Mouse (Mus musculus) midbrain, postnatal 0 days (tissue): ENCODE results near the gene Prr15l. TPM values are rescaled to one million over a fixed set of nuclear protein-coding genes. Genes with fewer than 3 reads are reported as not detected.

Experiments used
- ATAC-seq: fragments of 200-750 bp; cut with Nextera tagmentation; 2 replicates; pipeline ENCODE4 v1.8.0; 2017; ENCODE audit warnings: moderate number of reproducible peaks, mild to moderate bottlenecking, moderate TSS enrichment, moderate library complexity; ENCODE audit not compliant: low FRiP score
- DNase-seq: peaks from one replicate; pipeline ENCODE4 v3.0.0-alpha.2; 2015; ENCODE audit warnings: low spot score
- H3K27ac ChIP-seq: fragments of 300-500 bp; sonication (generic); 2 replicates; pipeline ENCODE4 v1.5.1; 2014; ENCODE audit warnings: low read depth, mild to moderate bottlenecking, low read length, mixed read lengths
- H3K27me3 ChIP-seq: fragments of 300-500 bp; sonication (generic); 2 replicates; pipeline ENCODE4 v1.6.1; 2014; ENCODE audit warnings: low read length, control low read depth, mixed read lengths; ENCODE audit not compliant: insufficient read depth
- H3K36me3 ChIP-seq: fragments of 300-500 bp; sonication (generic); 2 replicates; pipeline ENCODE4 v1.6.1; 2014; ENCODE audit warnings: low read length, control low read depth, mixed read lengths; ENCODE audit not compliant: insufficient read depth
- H3K4me1 ChIP-seq: fragments of 300-500 bp; sonication (generic); 2 replicates; pipeline ENCODE4 v1.6.1; 2014; ENCODE audit warnings: mild to moderate bottlenecking, control low read depth, antibody characterized with exemption, low read length, mixed read lengths; ENCODE audit not compliant: insufficient read depth
- H3K4me2 ChIP-seq: fragments of 300-500 bp; sonication (generic); 2 replicates; pipeline ENCODE4 v1.6.1; 2014; ENCODE audit warnings: low read depth, mild to moderate bottlenecking, low read length, mixed read lengths; ENCODE audit not compliant: poor library complexity, severe bottlenecking
- H3K4me3 ChIP-seq: fragments of 300-500 bp; sonication (generic); 2 replicates; pipeline ENCODE4 v1.5.1; 2014; ENCODE audit warnings: low read depth, mild to moderate bottlenecking, low read length, moderate library complexity
- H3K9ac ChIP-seq: fragments of 300-500 bp; sonication (generic); replicated peaks from 2 replicates; pipeline ENCODE4 v1.6.1; 2014; ENCODE audit warnings: mild to moderate bottlenecking, low read length, moderate library complexity, mixed read lengths; ENCODE audit not compliant: poor library complexity, severe bottlenecking
- H3K9me3 ChIP-seq: fragments of 300-500 bp; sonication (generic); 2 replicates; pipeline ENCODE4 v1.6.1; 2016; ENCODE audit warnings: low read length, control low read depth
- CTCF ChIP-seq: IDR thresholded peaks from 2 replicates; pipeline ENCODE4 v1.5.1; 2016; ENCODE audit warnings: antibody characterized with exemption, mild to moderate bottlenecking
- WGBS: fragments of 180-500 bp; shearing (Covaris S2); extraction: QIAGEN DNeasy Blood & Tissue Kit; methylation state at CpG from one replicate; pipeline ENCODE4 v1.1.7; 2014; 5-methylcytosine and 5-hydroxymethylcytosine counted together
- polyA plus RNA-seq: library from polyadenylated mRNA; unstranded; fragments of >200 nt; fragmentation: Nextera tagmentation; extraction: Ambion mirVana; gene quantifications from 2 replicates; pipeline ENCODE4 v1.2.1, GENCODE M21; 2015
- total RNA-seq: library from RNA; depleted of rRNA; stranded (reverse); fragments of >200 nt; gene quantifications from 2 replicates; pipeline ENCODE4 v1.2.3, GENCODE M21; 2014

Prr15l gene
- total and polyA plus RNA-seq, 2 experiments from 2014 or later: 0.27 to 0.51 TPM

- Histone ChIP-seq H3K27ac (no peak overlapping the region), H3K4me2 (no peak overlapping the region), H3K9me3 (no peaks in the 10 kb centered on the region), H3K4me1 (peaks cover 4% of the 10 kb centered on the region; the same call in 1 of the 2 replicates), H3K36me3 (0 out of 2 replicates have a peak, but pooled peaks cover 3% of the 10 kb centered on the region), H3K9ac (no peak overlapping the region), H3K27me3 (no peaks in the 10 kb centered on the region), H3K4me3 (no peak overlapping the region)
- TF ChIP-seq CTCF: no peak
- DNase-seq (no peak), ATAC-seq (no peak)
- WGBS: 84% methylated on average over 11 of the region's 11 CpGs
Observed at GRCm38 (mm10) chr11:96967544-96968269, 39.8 kb downstream of the Prr15l start.

- H3K4me1 ChIP-seq: peaks cover 4% of the 10 kb centered on the region; the same call in 1 of the 2 replicates
- no peak overlapping the region for H3K9ac ChIP-seq
- WGBS: 75% methylated on average over 6 of the region's 6 CpGs
- ATAC-seq (no peak), DNase-seq (no peak)
- H3K9me3 ChIP-seq: no peaks in the 10 kb centered on the region
- H3K27me3 ChIP-seq: no peaks in the 10 kb centered on the region
- H3K4me2 ChIP-seq: no peak overlapping the region
- no peak overlapping the region for H3K4me3 ChIP-seq
- TF ChIP-seq CTCF: no peak
- no peak overlapping the region for H3K27ac ChIP-seq
- H3K36me3 ChIP-seq: 0 out of 2 replicates have a peak, but pooled peaks cover 3% of the 10 kb centered on the region
Observed at GRCm38 (mm10) chr11:96968476-96968875, 40.6 kb downstream of the Prr15l start.

- ATAC-seq (no peak), DNase-seq (no peak)
- no peak overlapping the region for H3K27ac ChIP-seq
- H3K27me3 ChIP-seq: no peaks in the 10 kb centered on the region
- 57% methylated on average over 5 of the region's 5 CpGs for WGBS
- H3K4me2 ChIP-seq: no peak overlapping the region
- H3K9ac ChIP-seq: no peak overlapping the region
- H3K36me3 ChIP-seq: no peaks in the 10 kb centered on the region
- TF ChIP-seq CTCF: no peak
- no peaks in the 10 kb centered on the region for H3K9me3 ChIP-seq
- peaks cover 4% of the 10 kb centered on the region; the same call in 1 of the 2 replicates for H3K4me1 ChIP-seq
- H3K4me3 ChIP-seq: no peak overlapping the region
Observed at GRCm38 (mm10) chr11:96969280-96969722, 41.4 kb downstream of the Prr15l start.

- Histone ChIP-seq H3K4me1 (peaks cover 4% of the 10 kb centered on the region; the same call in 1 of the 2 replicates), H3K27me3 (no peaks in the 10 kb centered on the region), H3K9ac (no peak overlapping the region), H3K36me3 (no peaks in the 10 kb centered on the region), H3K4me2 (no peak overlapping the region), H3K9me3 (no peaks in the 10 kb centered on the region), H3K27ac (no peak overlapping the region), H3K4me3 (no peak overlapping the region)
- no peak for ATAC-seq
- no peak for TF ChIP-seq CTCF
- 70% methylated on average over 1 of the region's 1 CpGs for WGBS
- DNase-seq: peak; percentile 40
Observed at GRCm38 (mm10) chr11:96969746-96970145, 41.8 kb downstream of the Prr15l start.

- Histone ChIP-seq H3K4me2 (no peak overlapping the region), H3K27me3 (no peaks in the 10 kb centered on the region), H3K9me3 (no peaks in the 10 kb centered on the region), H3K9ac (no peak overlapping the region), H3K4me1 (peaks cover 4% of the 10 kb centered on the region; the same call in 1 of the 2 replicates), H3K4me3 (no peak overlapping the region), H3K36me3 (no peaks in the 10 kb centered on the region), H3K27ac (no peak overlapping the region)
- ATAC-seq (no peak), DNase-seq (no peak)
- 85% methylated on average over 3 of the region's 3 CpGs for WGBS
- no peak for TF ChIP-seq CTCF
Observed at GRCm38 (mm10) chr11:96970341-96970740, 42.4 kb downstream of the Prr15l start.

- DNase-seq (peak; percentile 20), ATAC-seq (no peak)
- Histone ChIP-seq H3K9ac (no peak overlapping the region), H3K27me3 (no peaks in the 10 kb centered on the region), H3K36me3 (no peaks in the 10 kb centered on the region), H3K27ac (peak overlapping the region; percentile 55), H3K4me3 (no peak overlapping the region), H3K4me2 (no peak overlapping the region), H3K9me3 (no peaks in the 10 kb centered on the region), H3K4me1 (peaks cover 15% of the 10 kb centered on the region)
- no peak for TF ChIP-seq CTCF
- WGBS: 55% methylated on average over 5 of the region's 5 CpGs
Observed at GRCm38 (mm10) chr11:96972906-96973305, 45.0 kb downstream of the Prr15l start.
